Mouse (Mus musculus) megakaryocyte-erythroid progenitor cell, adult 5 weeks (primary cell): Measurements from ENCODE around the gene Adap2. TPM values are rescaled to one million over a fixed set of nuclear protein-coding genes. Genes with fewer than 3 reads are reported as not detected.

Source experiments
- polyA plus RNA-seq: library from polyadenylated mRNA; stranded (reverse); fragments of >175 nt; gene quantifications from 2 replicates; pipeline ENCODE4 v1.2.3, GENCODE M21; 2012

Adap2 gene
- polyA plus RNA-seq, result 0.47 and 0.50 TPM in 2 replicates

DNA sequence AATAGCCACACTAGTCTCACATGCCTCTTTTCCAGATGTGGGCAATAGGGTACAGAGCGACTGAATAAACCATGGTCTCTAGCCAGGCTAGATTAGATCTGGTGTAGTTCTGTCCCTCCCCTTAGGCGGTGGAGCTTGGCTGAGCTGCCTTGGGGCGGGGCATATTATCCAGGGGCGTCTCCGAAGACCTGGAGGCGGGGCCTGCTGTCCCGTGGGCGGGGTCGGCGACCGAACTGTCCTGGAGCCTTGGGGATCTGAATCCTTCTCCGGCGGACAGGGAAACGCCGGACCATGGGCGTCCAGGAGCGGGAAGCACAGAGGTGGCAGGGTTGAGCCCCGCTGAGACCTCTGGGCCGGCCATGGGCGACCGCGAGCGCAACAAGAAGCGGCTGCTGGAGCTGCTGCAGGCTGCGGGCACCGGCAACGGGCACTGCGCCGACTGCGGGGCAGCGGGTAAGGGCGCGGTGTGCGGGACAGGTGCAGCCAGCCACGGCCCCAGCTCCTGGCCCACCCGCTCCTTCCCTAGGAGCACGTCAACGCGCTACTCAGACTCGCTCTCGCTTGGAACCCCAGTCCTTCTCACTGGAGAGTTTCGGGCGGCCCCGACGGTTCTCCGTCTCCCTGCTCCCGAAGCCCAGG is at the start of gene Adap2:
Adap2 (plus strand) TSS at position 249 of the 639 bp plus-strand sequence.

DNA sequence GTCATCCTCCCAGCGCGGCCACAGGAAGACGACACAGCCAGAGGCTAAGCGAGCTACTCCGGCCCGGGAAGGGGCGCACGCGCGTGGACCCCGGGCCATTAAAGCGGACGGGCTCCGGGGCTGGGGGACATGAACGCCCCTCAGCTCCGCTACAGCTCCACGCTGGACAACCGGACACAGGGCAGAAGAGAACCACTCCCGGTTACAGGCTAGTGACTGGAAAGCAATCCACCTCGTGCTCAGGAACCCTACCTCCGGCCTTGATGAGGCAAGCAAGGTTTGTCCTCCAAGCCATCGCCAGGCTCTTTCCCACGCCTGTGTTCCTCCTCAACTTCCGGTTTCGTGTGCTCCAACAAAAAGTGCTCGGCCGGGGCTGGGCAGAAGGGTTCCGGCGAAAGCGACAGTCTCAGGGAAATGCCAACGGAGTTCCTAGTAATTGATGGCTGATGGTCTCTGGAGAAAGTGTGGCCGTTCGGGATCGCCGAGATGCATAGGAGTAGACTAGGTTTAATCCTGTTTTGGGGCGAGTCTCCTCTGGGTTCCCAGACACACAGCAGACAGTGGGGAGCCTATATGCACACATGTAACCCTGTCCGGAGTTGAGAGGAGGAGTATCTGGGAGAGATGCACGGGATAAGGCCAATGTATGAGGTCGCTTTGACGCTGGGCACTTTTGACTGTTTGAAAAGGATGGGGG is 11.9 kb upstream of the Adap2 start, which contains the start of gene Tefm:
Tefm (minus strand) TSS at position 351 of the 697 bp plus-strand sequence.

DNA sequence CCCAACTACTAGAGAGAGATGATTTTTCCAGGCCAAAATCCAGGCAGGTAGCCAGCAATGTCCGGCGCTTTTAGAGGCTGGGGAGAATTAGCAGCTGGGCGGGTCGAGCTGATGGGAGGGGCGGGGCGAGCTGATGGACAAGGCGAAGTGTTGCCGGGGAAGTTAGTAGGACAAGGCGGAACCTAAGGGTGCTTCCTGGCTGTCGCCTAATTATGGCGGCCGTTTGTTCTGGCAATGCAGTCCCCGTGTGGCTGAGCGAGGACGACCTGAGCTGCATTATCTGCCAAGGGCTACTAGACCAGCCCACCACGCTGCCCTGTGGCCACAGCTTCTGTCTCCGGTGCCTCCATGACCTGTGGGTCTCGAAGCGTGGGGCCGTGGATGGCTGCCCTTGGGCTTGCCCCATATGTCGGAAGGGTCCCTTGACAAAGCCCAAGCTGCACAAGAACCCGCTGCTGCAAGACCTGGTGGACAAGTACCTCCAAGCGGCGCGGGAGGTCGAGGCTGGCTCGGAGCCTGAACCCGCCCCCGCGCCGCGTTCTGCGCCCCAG is 29.9 kb downstream of the Adap2 start, which contains the start of gene Rnf135:
Rnf135 (plus strand) TSS at position 147 of the 551 bp plus-strand sequence.

DNA sequence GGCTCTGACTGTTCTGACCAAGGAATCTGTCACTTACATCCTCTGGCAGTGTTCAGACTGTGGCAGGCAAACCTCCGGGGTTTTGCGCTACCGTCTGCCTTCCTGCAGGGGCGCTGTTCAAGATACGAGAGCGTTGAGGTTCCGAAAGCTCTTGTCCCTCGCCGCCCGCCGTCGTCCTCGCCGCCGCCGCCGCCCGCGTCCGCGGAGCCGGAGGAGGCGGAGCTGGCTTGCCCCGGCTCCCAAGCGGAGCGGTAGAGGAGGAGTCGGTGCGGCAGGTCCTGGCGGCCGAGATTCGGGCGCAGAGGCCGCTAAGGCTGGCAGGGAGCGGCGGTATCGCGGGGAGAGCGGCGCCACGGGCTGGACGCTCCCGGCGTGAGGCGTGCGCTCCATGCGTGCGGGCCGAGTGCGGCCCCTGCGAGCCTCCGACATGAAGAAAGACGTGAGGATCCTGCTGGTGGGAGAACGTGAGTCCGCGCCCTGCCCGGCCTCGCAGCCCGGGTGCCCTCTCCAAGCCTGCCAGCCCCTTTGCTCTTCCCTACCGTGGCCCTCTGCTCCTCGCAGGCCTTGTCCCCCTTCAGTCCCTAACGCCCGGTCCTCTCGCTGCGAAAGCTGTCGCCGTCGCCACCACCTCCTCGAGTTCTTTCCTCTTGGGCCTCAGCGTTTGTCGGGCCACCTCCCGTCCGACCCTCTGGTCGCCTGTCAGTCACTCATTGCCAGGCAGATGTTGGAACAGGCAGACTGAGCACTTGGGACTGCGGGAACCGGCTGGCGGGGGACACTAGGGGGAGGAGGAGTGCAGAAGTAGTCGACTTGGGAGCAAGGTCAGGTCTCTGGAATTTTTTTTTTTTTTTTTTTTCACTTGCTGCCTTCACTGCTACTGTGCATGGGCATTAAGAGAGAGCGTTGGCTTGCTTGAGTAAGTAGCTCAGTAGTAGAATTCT is 55.2 kb downstream of the Adap2 start, which contains the start of gene Rhot1:
Rhot1 (plus strand) TSS at position 160 of the 941 bp plus-strand sequence.

Other genes starting within 250 kb of the Adap2 start
- gene Utp6, start 191.7 kb upstream of the Adap2 start, polyA plus RNA-seq, result 3.8 and 4.0 TPM in 2 replicates
- 17.5 and 23.9 TPM in 2 replicates for gene Suz12, start 161.0 kb upstream of the Adap2 start, polyA plus RNA-seq
- gene Crlf3, start 73.1 kb upstream of the Adap2 start, polyA plus RNA-seq, result 23.8 and 29.3 TPM in 2 replicates
- gene Atad5, start 64.7 kb upstream of the Adap2 start, polyA plus RNA-seq, result 2.6 and 3.1 TPM in 2 replicates
- gene Tefm, start 11.9 kb upstream of the Adap2 start, polyA plus RNA-seq, result 0.31 and 0.43 TPM in 2 replicates
- gene Rnf135, start 29.7 kb downstream of the Adap2 start, polyA plus RNA-seq, result 3.9 and 4.9 TPM in 2 replicates
- gene Rhot1, start 54.9 kb downstream of the Adap2 start, polyA plus RNA-seq, result 5.0 and 7.3 TPM in 2 replicates
- 0.64 and 0.87 TPM in 2 replicates for gene Rhbdl3, start 146.8 kb downstream of the Adap2 start, polyA plus RNA-seq
- gene 5730455P16Rik, start 223.9 kb downstream of the Adap2 start, polyA plus RNA-seq, result 2.2 and 3.8 TPM in 2 replicates
- 30.3 and 31.4 TPM in 2 replicates for gene Zfp207, start 229.2 kb downstream of the Adap2 start, polyA plus RNA-seq